Mouse (Mus musculus): Measurements from ENCODE around the gene Rbm34. TPM values are rescaled to one million over a fixed set of nuclear protein-coding genes. Genes with fewer than 3 reads are reported as not detected.
"Not testable (repeated sequence)": the region's sequence is repeated elsewhere in the genome, so short reads cannot be mapped to it uniquely, and the experiment has no call there.

Rbm34 gene
- polyA plus RNA-seq, 1 experiment from 2014 or later, result 24.3 TPM

DNA sequence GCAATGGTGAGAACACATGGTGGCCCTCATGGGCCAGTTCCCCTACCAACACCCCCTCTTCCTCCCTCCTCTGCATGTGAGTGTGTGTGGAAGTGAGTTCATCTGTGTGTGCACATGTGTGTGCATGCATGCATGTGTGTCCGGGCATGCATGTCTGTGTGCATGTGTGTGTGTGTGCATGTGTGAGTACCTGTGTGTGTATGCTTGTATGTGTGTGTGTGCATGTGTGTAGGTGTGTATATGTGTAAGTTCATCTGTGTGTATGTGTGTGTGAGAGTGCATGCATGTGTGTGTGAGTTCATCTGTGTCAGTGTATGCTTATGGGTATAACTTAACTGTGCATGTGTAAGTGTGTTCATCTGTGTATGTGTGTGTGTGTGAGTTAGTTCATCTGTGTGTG is 52.5 kb downstream of the Rbm34 start:
- no peak overlapping the region for H3K9ac ChIP-seq
- no peaks in the 10 kb centered on the region for H3K9me3 ChIP-seq (ENCODE audit: control insufficient read depth, low read length)
- no peaks in the 10 kb centered on the region for H3K36me3 ChIP-seq (replicated peaks; ENCODE audit: control insufficient read depth, insufficient read depth)
- H3K27ac ChIP-seq, result no peak overlapping the region
- ATAC-seq (ENCODE audit: low FRiP score) (no peak), DNase-seq (ENCODE audit: low spot score) (no peak)
- peaks cover 9% of the 10 kb centered on the region; the same call in 1 of the 2 replicates for H3K4me1 ChIP-seq (replicated peaks; ENCODE audit: control insufficient read depth, insufficient read depth, low read length)
- H3K27me3 ChIP-seq (ENCODE audit: control insufficient read depth, insufficient read depth, low read length), result no peaks in the 10 kb centered on the region
- no peak overlapping the region for H3K4me2 ChIP-seq (replicated peaks)
- H3K4me3 ChIP-seq (replicated peaks; ENCODE audit: low read length), result no peak overlapping the region
- WGBS, result 88% methylated on average over 1 of the region's 1 CpGs

DNA sequence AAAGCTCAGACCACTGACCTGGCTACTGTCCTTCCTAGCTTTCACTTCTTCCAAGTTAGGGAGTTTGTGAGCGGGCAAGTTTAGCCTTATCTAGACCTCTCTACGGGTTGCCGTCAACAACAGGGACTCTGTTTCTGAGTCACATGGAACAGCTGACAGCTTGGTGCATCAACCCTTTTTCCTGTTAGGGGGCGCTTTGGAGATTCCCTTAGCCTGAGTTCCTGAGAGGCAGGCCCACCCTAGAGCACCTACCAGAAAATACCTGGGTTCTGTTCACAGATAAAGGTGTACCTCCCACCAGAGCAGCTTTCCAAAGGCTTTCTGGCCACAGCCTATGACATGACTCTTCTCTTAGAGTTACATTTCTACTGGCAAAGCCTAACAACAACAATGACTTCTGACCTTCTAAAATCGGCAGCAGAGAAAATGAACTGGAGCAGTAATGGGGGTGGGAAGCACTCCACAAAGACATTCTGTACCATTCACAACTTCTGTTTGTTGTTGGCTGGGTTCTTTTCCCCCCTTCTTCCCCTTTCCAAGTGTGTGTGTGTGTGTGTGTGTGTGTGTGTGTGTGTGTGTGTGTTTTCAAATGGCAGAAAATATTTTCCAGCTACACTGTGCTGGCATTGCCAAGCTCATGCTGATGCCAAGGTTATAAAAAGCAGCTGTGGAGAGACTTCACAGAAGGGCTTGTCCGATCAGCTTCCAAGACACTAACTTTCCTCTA is 53.5 kb downstream of the Rbm34 start:
- ATAC-seq (ENCODE audit: low FRiP score), result no peak
- Histone ChIP-seq H3K27me3 (ENCODE audit: control insufficient read depth, insufficient read depth, low read length) (no peaks in the 10 kb centered on the region), H3K9me3 (ENCODE audit: control insufficient read depth, low read length) (no peaks in the 10 kb centered on the region), H3K27ac (no peak overlapping the region), H3K4me3 (replicated peaks; ENCODE audit: low read length) (no peak overlapping the region), H3K4me2 (replicated peaks) (no peak overlapping the region), H3K4me1 (replicated peaks; ENCODE audit: control insufficient read depth, insufficient read depth, low read length) (peaks cover 16% of the 10 kb centered on the region; the same call in 1 of the 2 replicates), H3K9ac (no peak overlapping the region), H3K36me3 (replicated peaks; ENCODE audit: control insufficient read depth, insufficient read depth) (no peaks in the 10 kb centered on the region)
- DNase-seq (ENCODE audit: low spot score), result no peak
- WGBS, result 67% methylated on average over 6 of the region's 6 CpGs

DNA sequence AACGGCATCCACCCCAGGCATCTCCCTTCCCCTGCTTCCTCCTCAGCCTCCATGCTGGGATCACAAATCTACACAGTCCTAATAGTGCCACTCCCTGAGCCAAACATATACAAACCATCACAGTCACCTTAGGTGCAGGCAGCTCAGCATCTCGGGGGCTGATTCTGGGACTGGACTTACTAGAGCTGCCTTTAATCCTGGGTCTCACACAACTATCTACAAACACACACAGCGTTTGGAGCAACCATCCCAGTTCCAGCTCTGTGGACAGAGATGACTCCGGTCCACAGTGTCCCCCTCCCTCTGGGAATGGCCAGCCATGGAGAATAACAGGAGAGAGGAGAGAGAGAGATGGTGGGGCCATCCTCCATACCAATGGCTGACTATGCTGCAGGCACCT is 54.3 kb downstream of the Rbm34 start:
- Histone ChIP-seq H3K4me3 (replicated peaks; ENCODE audit: low read length) (no peak overlapping the region), H3K36me3 (replicated peaks; ENCODE audit: control insufficient read depth, insufficient read depth) (no peaks in the 10 kb centered on the region), H3K9me3 (ENCODE audit: control insufficient read depth, low read length) (no peaks in the 10 kb centered on the region), H3K4me1 (replicated peaks; ENCODE audit: control insufficient read depth, insufficient read depth, low read length) (peaks cover 16% of the 10 kb centered on the region; the same call in 1 of the 2 replicates), H3K9ac (no peak overlapping the region), H3K27me3 (ENCODE audit: control insufficient read depth, insufficient read depth, low read length) (no peaks in the 10 kb centered on the region), H3K4me2 (replicated peaks) (no peak overlapping the region), H3K27ac (no peak overlapping the region)
- WGBS, result 86% methylated on average over 4 of the region's 4 CpGs
- no peak for DNase-seq (ENCODE audit: low spot score)
- ATAC-seq (ENCODE audit: low FRiP score), result no peak

DNA sequence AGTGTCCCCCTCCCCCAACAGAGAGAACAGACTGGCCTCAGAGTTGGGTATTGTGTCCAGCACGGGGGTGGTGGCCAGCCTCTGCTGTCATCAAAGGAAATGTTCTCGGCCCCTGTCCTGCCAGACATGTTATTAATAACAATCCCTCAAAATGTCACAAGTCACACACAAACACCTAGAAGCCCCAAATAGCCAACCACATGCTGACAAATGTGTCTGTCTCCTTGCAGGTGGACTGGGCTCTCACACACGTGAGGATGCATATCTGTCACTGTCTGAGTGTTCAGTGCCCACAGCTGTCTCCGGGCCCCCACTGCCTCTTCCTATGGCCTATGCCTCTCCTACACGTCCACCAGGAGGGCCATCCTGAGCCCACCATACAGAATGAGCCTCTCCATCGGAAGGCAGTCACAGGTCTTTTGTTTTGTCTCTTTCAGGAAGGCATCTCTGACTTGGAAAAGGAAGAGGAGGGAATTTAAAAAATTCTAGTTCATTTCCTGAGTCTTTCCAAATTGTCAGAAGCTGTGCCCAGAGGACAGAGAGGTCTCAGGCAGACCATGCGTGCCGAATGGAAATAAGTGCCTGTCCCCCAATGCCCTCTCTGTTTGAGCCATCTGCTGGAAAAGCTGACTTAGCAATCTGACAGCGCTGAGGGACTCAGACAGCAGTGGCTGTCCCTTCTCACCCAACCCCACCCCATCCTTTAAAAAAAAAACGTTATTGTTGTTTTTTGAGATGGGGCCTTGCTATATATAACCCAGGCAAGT is 56.1 kb downstream of the Rbm34 start:
- Histone ChIP-seq H3K9ac (no peak overlapping the region), H3K27me3 (ENCODE audit: control insufficient read depth, insufficient read depth, low read length) (no peaks in the 10 kb centered on the region), H3K9me3 (ENCODE audit: control insufficient read depth, low read length) (no peaks in the 10 kb centered on the region), H3K27ac (0 out of 2 replicates have a peak overlapping the region, but pooled peaks have one; percentile 44), H3K36me3 (replicated peaks; ENCODE audit: control insufficient read depth, insufficient read depth) (no peaks in the 10 kb centered on the region), H3K4me3 (replicated peaks; ENCODE audit: low read length) (no peak overlapping the region), H3K4me2 (replicated peaks) (no peak overlapping the region), H3K4me1 (replicated peaks; ENCODE audit: control insufficient read depth, insufficient read depth, low read length) (peaks cover 16% of the 10 kb centered on the region; the same call in 1 of the 2 replicates)
- DNase-seq (ENCODE audit: low spot score) (no peak), ATAC-seq (ENCODE audit: low FRiP score) (no peak)
- WGBS, result 27% methylated on average over 10 of the region's 10 CpGs

DNA sequence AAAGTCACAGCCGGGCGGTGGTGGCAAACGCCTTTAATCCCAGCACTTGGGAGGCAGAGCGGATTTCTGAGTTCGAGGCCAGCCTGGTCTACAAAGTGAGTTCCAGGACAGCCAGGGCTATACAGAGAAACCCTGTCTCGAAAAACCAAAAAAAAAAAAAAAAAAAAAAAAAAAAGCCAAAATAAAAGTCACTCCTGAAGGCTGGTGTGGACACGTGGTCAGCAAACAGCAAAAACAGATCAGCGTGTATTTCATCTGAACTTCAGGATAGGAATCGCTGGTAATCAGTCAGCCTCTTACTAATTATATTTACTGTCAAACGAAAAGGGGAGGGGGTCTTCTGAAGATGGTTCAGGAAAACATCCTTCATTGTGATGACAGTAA is 56.8 kb downstream of the Rbm34 start:
- H3K9me3 ChIP-seq (ENCODE audit: control insufficient read depth, low read length); H3K27me3 ChIP-seq (ENCODE audit: control insufficient read depth, insufficient read depth, low read length); H3K9ac ChIP-seq; H3K4me2 ChIP-seq (replicated peaks); H3K4me3 ChIP-seq (replicated peaks; ENCODE audit: low read length); H3K27ac ChIP-seq; ATAC-seq (ENCODE audit: low FRiP score); DNase-seq (ENCODE audit: low spot score); H3K36me3 ChIP-seq (replicated peaks; ENCODE audit: control insufficient read depth, insufficient read depth): not testable (repeated sequence)
- 62% methylated on average over 9 of the region's 10 CpGs for WGBS
- H3K4me1 ChIP-seq (replicated peaks; ENCODE audit: control insufficient read depth, insufficient read depth, low read length), result peaks cover 16% of the 10 kb centered on the region; the same call in 1 of the 2 replicates

DNA sequence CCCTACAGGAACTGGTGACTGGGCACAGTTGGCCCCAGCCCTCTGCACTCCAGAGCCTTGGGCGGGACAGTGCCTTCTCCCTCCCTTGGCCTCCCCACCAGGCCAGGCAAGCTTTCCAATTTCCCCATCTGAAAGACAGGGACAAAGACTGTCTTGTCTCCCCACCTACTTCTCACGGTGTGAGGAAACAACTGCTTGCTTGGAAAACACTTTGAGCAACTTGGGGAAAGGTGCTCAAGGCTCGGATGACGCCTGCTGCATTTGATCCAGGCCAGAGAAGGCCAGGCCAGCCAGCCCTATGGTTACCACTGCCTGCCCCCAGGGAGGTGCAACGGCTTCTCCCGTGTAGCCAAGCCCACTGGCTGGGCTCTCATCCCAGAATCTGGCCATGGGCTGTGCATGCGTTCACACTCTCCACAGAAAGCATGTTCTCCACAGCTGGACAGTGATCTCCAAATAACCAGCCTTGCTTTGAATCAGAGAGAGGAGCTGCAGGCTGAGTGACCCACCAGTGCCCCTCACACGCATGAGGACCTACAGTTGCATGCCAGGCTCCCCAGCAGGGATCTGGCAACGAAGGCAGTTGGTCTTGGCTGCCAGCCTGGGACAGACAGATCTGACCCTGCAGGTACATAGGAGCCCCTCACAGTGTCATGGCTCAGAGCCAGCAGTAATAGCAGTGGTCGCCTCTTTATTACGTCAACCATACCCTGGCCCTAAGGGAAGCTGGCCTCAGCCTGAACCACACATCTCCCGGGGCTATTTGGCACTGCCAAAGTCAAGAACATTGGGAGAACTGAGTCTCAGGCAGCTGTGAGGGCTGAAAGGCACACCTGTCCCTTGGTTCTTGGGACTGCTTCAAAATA is 57.4 kb downstream of the Rbm34 start:
- peak; percentile 58; the same call in 1 of the 2 replicates for ATAC-seq (ENCODE audit: low FRiP score)
- Histone ChIP-seq H3K9me3 (ENCODE audit: control insufficient read depth, low read length) (no peaks in the 10 kb centered on the region), H3K4me2 (replicated peaks) (no peak overlapping the region), H3K27ac (no peak overlapping the region), H3K36me3 (replicated peaks; ENCODE audit: control insufficient read depth, insufficient read depth) (no peaks in the 10 kb centered on the region), H3K4me1 (replicated peaks; ENCODE audit: control insufficient read depth, insufficient read depth, low read length) (peaks cover 16% of the 10 kb centered on the region; the same call in 1 of the 2 replicates), H3K9ac (no peak overlapping the region), H3K4me3 (replicated peaks; ENCODE audit: low read length) (no peak overlapping the region), H3K27me3 (ENCODE audit: control insufficient read depth, insufficient read depth, low read length) (no peaks in the 10 kb centered on the region)
- DNase-seq (ENCODE audit: low spot score), result peak; percentile 34
- 49% methylated on average over 12 of the region's 12 CpGs for WGBS

DNA sequence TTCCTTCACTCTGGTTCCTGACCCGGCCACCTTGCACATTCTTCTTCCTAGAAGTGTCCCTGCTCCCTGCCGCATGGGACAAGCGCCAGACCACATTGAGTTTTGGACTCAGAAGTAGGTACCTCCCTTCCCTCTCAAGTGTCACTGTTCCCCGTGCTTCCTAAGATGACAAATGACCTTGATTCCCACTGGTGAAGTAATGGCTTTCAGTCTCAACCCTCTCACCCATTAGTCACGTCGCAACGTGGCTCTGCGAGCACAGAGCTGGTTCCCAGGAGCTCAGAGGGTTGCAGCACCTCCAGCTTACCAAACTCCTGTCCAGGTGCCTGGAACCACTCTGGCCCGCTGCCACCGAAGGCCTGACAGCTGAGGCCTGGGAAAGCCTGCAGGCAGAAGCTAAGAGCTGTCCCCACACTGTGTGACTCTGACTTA is 61.5 kb downstream of the Rbm34 start:
- no peak for ATAC-seq (ENCODE audit: low FRiP score)
- no peak for DNase-seq (ENCODE audit: low spot score)
- H3K4me2 ChIP-seq (replicated peaks), result no peak overlapping the region
- WGBS, result 61% methylated on average over 10 of the region's 10 CpGs
- no peaks in the 10 kb centered on the region for H3K27me3 ChIP-seq (ENCODE audit: control insufficient read depth, insufficient read depth, low read length)
- no peak overlapping the region for H3K27ac ChIP-seq
- H3K36me3 ChIP-seq (replicated peaks; ENCODE audit: control insufficient read depth, insufficient read depth), result no peaks in the 10 kb centered on the region
- no peaks in the 10 kb centered on the region for H3K9me3 ChIP-seq (ENCODE audit: control insufficient read depth, low read length)
- 0 out of 2 replicates have a peak, but pooled peaks cover 12% of the 10 kb centered on the region for H3K4me1 ChIP-seq (replicated peaks; ENCODE audit: control insufficient read depth, insufficient read depth, low read length)
- no peak overlapping the region for H3K9ac ChIP-seq
- no peak overlapping the region for H3K4me3 ChIP-seq (replicated peaks; ENCODE audit: low read length)

DNA sequence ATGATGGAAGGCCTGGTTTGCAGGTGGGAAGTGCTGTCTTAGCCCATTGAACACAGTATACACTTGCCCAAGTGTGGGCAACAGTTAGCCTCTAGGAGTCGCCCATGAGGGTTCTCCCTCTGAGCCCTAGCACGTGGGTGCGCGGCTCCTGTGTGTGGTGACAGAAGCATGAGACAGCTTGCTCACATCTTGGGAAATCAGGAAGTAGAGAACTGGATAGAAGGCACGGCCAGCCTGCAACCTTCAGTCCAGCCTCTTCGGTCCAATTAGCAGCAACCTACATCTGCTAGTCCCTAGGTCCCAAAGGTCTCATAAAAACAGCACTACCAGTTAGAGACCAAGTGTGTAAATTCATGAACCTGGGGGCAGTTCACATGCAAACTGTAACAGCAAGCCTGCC is 62.1 kb downstream of the Rbm34 start:
- Histone ChIP-seq H3K36me3 (replicated peaks; ENCODE audit: control insufficient read depth, insufficient read depth) (no peaks in the 10 kb centered on the region), H3K27me3 (ENCODE audit: control insufficient read depth, insufficient read depth, low read length) (no peaks in the 10 kb centered on the region), H3K4me2 (replicated peaks) (no peak overlapping the region), H3K27ac (no peak overlapping the region), H3K9ac (no peak overlapping the region), H3K9me3 (ENCODE audit: control insufficient read depth, low read length) (no peaks in the 10 kb centered on the region), H3K4me3 (replicated peaks; ENCODE audit: low read length) (no peak overlapping the region), H3K4me1 (replicated peaks; ENCODE audit: control insufficient read depth, insufficient read depth, low read length) (0 out of 2 replicates have a peak, but pooled peaks cover 11% of the 10 kb centered on the region)
- ATAC-seq (ENCODE audit: low FRiP score), result no peak
- no peak for DNase-seq (ENCODE audit: low spot score)
- WGBS, result 67% methylated on average over 6 of the region's 6 CpGs

DNA sequence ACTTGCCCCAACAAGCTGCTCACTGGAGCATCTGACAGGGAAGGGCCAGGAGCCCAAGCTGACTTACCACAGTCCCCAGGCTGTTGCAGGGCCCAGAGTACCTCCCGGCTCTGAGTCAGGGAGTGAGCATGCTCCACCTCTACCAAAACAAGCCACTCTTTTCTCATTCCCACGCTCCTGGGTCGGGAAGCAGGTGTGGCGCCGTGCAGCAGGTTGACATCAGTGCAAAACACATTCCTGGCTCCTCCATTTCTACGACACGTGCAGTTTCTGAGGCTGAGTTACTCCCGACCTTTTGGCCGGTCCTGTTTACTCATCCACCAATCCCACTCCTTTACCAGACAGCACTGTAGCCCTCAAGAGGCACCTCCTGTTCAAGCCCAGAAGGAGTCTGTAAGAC is 62.9 kb downstream of the Rbm34 start:
- ATAC-seq (ENCODE audit: low FRiP score) (no peak), DNase-seq (ENCODE audit: low spot score) (no peak)
- no peak overlapping the region for H3K27ac ChIP-seq
- WGBS, result 87% methylated on average over 9 of the region's 9 CpGs
- 0 out of 2 replicates have a peak, but pooled peaks cover 7% of the 10 kb centered on the region for H3K4me1 ChIP-seq (replicated peaks; ENCODE audit: control insufficient read depth, insufficient read depth, low read length)
- H3K4me3 ChIP-seq (replicated peaks; ENCODE audit: low read length), result no peak overlapping the region
- H3K9me3 ChIP-seq (ENCODE audit: control insufficient read depth, low read length), result no peaks in the 10 kb centered on the region
- no peaks in the 10 kb centered on the region for H3K36me3 ChIP-seq (replicated peaks; ENCODE audit: control insufficient read depth, insufficient read depth)
- H3K4me2 ChIP-seq (replicated peaks), result no peak overlapping the region
- H3K9ac ChIP-seq, result no peak overlapping the region
- no peaks in the 10 kb centered on the region for H3K27me3 ChIP-seq (ENCODE audit: control insufficient read depth, insufficient read depth, low read length)
